Mouse (Mus musculus) G1E-ER4 (cell line): ENCODE measurements at regions not wholly inside any gene's neighbourhood (a gene's known extent, or its start where the extent isn't known, plus 50 kb on each side); places are given as distances from the start of the nearest gene placed in this dataset.

Experiments
- GATA1 ChIP-seq: IDR thresholded peaks from one replicate; pipeline ENCODE4 v1.8.0; 2012; ENCODE audit warnings: low read length, inconsistent platforms

GRCm38 (mm10) chr12:46418990-46419389, 399.7 kb downstream of the Nova1 start:
- TF ChIP-seq GATA1 = no peak

- TF ChIP-seq GATA1 = no peak
Observed at GRCm38 (mm10) chr12:46416765-46417404, 401.8 kb downstream of the Nova1 start.

GRCm38 (mm10) chr12:46416250-46416649, 402.5 kb downstream of the Nova1 start:
- no peak for TF ChIP-seq GATA1

- peak; percentile 83 for TF ChIP-seq GATA1
Observed at GRCm38 (mm10) chr12:46405674-46406073, 413.1 kb downstream of the Nova1 start.

GRCm38 (mm10) chr12:46399653-46399975, 419.1 kb downstream of the Nova1 start:
- no peak for TF ChIP-seq GATA1

GRCm38 (mm10) chr12:46398875-46399652, 419.7 kb downstream of the Nova1 start:
- no peak for TF ChIP-seq GATA1

- TF ChIP-seq GATA1 = no peak
Observed at GRCm38 (mm10) chr12:46395245-46395644, 423.5 kb downstream of the Nova1 start.

GRCm38 (mm10) chr12:46393769-46394168, 425.0 kb downstream of the Nova1 start:
- no peak for TF ChIP-seq GATA1

GRCm38 (mm10) chr12:46378914-46379313, 439.8 kb downstream of the Nova1 start:
- TF ChIP-seq GATA1 = no peak

GRCm38 (mm10) chr12:46371747-46372146, 447.0 kb downstream of the Nova1 start:
- TF ChIP-seq GATA1 = no peak

- TF ChIP-seq GATA1 = no peak
Observed at GRCm38 (mm10) chr12:46333376-46333775, 485.4 kb downstream of the Nova1 start.

- TF ChIP-seq GATA1 = no peak
Observed at GRCm38 (mm10) chr12:46327865-46328264, 490.9 kb downstream of the Nova1 start.

- TF ChIP-seq GATA1 = no peak
Observed at GRCm38 (mm10) chr12:46323276-46323675, 495.5 kb downstream of the Nova1 start.

GRCm38 (mm10) chr12:46303136-46303797, 515.5 kb downstream of the Nova1 start:
- no peak for TF ChIP-seq GATA1

GRCm38 (mm10) chr12:46298926-46299325, 519.8 kb downstream of the Nova1 start:
- TF ChIP-seq GATA1 = no peak

GRCm38 (mm10) chr12:46284519-46284918, 534.2 kb downstream of the Nova1 start:
- no peak for TF ChIP-seq GATA1

GRCm38 (mm10) chr12:46248402-46249018, 570.2 kb downstream of the Nova1 start:
- TF ChIP-seq GATA1 = no peak
